Mouse (Mus musculus) megakaryocyte, embryonic 14.5 days (primary cell): ENCODE measurements around the gene Nudt13. TPM values are rescaled to one million over a fixed set of nuclear protein-coding genes. Genes with fewer than 3 reads are reported as not detected.

ENCODE experiments used
- H3K27me3 ChIP-seq: replicated peaks from 2 replicates; pipeline ENCODE3; 2012; ENCODE audit warnings: inconsistent platforms
- H3K36me3 ChIP-seq: replicated peaks from 2 replicates; pipeline ENCODE3; 2012; ENCODE audit warnings: low read length, inconsistent platforms, mixed read lengths
- H3K4me1 ChIP-seq: 2 replicates; pipeline ENCODE4 v1.6.1; 2012; ENCODE audit warnings: inconsistent platforms
- H3K4me3 ChIP-seq: replicated peaks from 2 replicates; pipeline ENCODE3; 2012; ENCODE audit warnings: moderate library complexity, mild to moderate bottlenecking, inconsistent platforms
- H3K9me3 ChIP-seq: 2 replicates; pipeline ENCODE4 v1.6.1; 2012; ENCODE audit warnings: inconsistent platforms
- FLI1 ChIP-seq: IDR thresholded peaks from 2 replicates; pipeline ENCODE4 v1.6.1; 2012; ENCODE audit warnings: low read length, inconsistent platforms, mixed read lengths
- GATA1 ChIP-seq: IDR thresholded peaks from 3 replicates; pipeline ENCODE4 v1.6.1; 2012; ENCODE audit warnings: mixed read lengths, low read length, inconsistent platforms, borderline replicate concordance
- polyA plus RNA-seq: library from polyadenylated mRNA; stranded (reverse); fragments of >175 nt; gene quantifications from 2 replicates; pipeline ENCODE4 v1.2.3, GENCODE M21; 2012; ENCODE audit warnings: low replicate concordance; ENCODE audit not compliant: insufficient read depth

The Nudt13 gene
- 1.4 and 2.6 TPM in 2 replicates for polyA plus RNA-seq

- peaks cover 2% of the 10 kb centered on the region for H3K36me3 ChIP-seq
- H3K4me1 ChIP-seq: peaks cover 41% of the 10 kb centered on the region
- TF ChIP-seq GATA1 (no peak), FLI1 (no peak)
- no peaks in the 10 kb centered on the region for H3K9me3 ChIP-seq
- peaks cover 2% of the 10 kb centered on the region for H3K27me3 ChIP-seq
- H3K4me3 ChIP-seq: peak within 1 kb of the TSS; percentile 91
Observed at GRCm38 (mm10) chr14:20294117-20294892, at the start of gene Nudt13. TSS of gene Nudt13 (plus strand) at chr14:20294697.

- peaks cover 46% of the 10 kb centered on the region for H3K27me3 ChIP-seq
- no peaks in the 10 kb centered on the region for H3K36me3 ChIP-seq
- peaks cover 11% of the 10 kb centered on the region for H3K9me3 ChIP-seq
- TF ChIP-seq FLI1: no peak
- peaks cover 5% of the 10 kb centered on the region; the same call in 1 of the 2 replicates for H3K4me1 ChIP-seq
- H3K4me3 ChIP-seq: no peak overlapping the region
Observed at GRCm38 (mm10) chr14:20245318-20245717, 49.2 kb upstream of the Nudt13 start.

DNA sequence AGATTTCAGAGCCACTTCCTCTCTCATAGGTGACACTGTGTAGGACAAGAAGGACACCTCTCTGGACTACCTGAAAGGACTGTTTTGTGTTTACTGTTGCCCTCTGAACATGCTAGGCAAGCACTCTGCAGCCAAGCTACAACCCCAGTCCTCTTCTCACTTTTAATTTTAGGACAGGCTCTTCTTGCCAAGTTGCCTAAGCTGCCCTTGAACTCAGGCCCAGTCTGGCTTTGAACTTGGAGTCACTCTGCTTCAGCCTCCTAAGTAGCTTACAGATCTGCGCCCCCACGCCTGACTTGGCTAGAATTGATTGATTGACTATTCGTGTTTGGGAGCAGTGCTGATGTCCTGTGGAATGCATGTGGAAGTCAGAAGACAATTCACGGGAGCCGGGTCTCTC lies 48.6 kb upstream of the Nudt13 start:
- Histone ChIP-seq H3K9me3 (peaks cover 6% of the 10 kb centered on the region), H3K36me3 (no peaks in the 10 kb centered on the region), H3K4me3 (no peak overlapping the region), H3K4me1 (peaks cover 5% of the 10 kb centered on the region; the same call in 1 of the 2 replicates), H3K27me3 (peaks cover 51% of the 10 kb centered on the region)
- TF ChIP-seq FLI1 (no peak), GATA1 (no peak)

GRCm38 (mm10) chr14:20246811-20247266 lies 47.7 kb upstream of the Nudt13 start:
- H3K9me3 ChIP-seq: 0 out of 2 replicates have a peak, but pooled peaks cover 3% of the 10 kb centered on the region
- H3K36me3 ChIP-seq: no peaks in the 10 kb centered on the region
- peaks cover 56% of the 10 kb centered on the region for H3K27me3 ChIP-seq
- H3K4me3 ChIP-seq: no peak overlapping the region
- no peak for TF ChIP-seq FLI1
- no peak for TF ChIP-seq GATA1
- peaks cover 5% of the 10 kb centered on the region; the same call in 1 of the 2 replicates for H3K4me1 ChIP-seq

GRCm38 (mm10) chr14:20248001-20248400 lies 46.5 kb upstream of the Nudt13 start:
- Histone ChIP-seq H3K4me3 (no peak overlapping the region), H3K36me3 (no peaks in the 10 kb centered on the region), H3K27me3 (peaks cover 68% of the 10 kb centered on the region), H3K9me3 (0 out of 2 replicates have a peak, but pooled peaks cover 4% of the 10 kb centered on the region), H3K4me1 (peaks cover 5% of the 10 kb centered on the region; the same call in 1 of the 2 replicates)
- TF ChIP-seq GATA1 (no peak), FLI1 (no peak)

DNA sequence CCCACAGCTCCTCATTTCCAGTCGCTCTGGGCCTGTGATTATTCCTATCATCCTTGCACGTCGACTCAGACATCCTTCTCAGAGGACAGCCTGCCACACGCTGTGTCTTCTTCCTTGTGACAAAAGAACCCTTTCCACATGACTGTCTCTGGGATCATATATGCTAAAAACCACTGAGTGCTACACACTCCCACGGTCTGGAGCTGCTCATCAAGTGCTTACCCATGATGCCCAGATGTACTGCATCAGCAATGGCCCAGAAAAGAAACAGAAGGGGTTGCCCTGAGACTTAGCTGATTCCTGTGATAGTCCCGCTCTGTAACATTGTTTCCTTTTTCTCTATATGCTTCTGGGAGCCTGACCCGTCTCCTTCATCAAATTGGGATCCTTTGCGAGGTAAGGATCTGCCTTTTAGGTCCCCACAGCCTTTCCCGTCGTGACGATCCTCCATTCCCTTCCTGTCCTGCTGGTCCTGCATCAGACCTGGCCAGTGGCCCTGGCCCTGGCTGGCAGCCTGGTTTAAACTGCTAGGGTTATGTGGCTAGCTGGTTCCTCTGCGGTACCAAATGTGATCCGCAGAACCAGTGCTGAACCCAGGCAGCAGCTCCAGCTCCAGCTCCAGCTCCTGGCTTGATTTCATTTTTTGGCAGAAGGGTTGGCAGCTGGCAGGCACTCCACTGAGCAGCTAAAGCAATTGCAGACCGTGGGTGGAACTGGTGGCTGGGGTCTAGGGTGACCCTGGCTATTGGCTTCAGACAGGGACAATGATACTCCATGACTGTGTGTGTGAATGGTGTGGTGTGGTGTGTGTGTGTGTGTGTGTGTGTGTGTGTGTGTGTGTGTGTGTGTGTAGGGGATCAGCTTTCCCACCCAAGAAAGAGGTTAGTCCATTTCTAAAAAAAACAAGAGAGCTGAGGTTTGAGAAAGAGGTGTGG lies 44.0 kb upstream of the Nudt13 start:
- TF ChIP-seq FLI1 (no peak), GATA1 (no peak)
- no peak overlapping the region for H3K4me3 ChIP-seq
- peaks cover 9% of the 10 kb centered on the region; the same call in 1 of the 2 replicates for H3K9me3 ChIP-seq
- no peaks in the 10 kb centered on the region for H3K36me3 ChIP-seq
- H3K27me3 ChIP-seq: peaks cover 59% of the 10 kb centered on the region
- peaks cover 5% of the 10 kb centered on the region; the same call in 1 of the 2 replicates for H3K4me1 ChIP-seq

GRCm38 (mm10) chr14:20258185-20259113 lies 36.0 kb upstream of the Nudt13 start:
- TF ChIP-seq GATA1 (no peak), FLI1 (no peak)
- H3K36me3 ChIP-seq: no peaks in the 10 kb centered on the region
- H3K9me3 ChIP-seq: peaks cover 1% of the 10 kb centered on the region; the same call in 1 of the 2 replicates
- peaks cover 56% of the 10 kb centered on the region for H3K27me3 ChIP-seq
- H3K4me1 ChIP-seq: no peaks in the 10 kb centered on the region; the same call in 1 of the 2 replicates
- no peak overlapping the region for H3K4me3 ChIP-seq

DNA sequence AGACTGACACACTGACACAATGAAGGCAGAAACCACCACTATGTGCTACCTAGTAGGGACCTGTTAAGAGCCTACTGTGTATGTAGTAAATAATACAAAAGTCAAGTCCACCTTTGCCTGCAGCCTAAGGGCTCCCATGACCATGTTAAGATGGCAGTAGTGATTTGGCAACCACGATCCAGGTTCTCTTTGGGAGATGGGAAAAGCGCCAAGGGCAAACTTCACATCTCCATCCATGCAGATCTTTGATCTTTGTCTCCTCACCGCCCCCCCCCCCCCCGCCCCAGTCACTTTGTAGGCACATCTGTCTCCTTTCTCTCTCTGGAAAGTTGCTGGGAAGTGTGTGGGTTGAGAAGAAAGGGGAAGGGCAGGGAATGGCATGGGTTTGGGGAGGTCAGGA lies 32.2 kb upstream of the Nudt13 start:
- TF ChIP-seq FLI1: no peak
- no peak for TF ChIP-seq GATA1
- no peak overlapping the region for H3K4me3 ChIP-seq

More for the DNA sequence above, 32.2 kb upstream of the Nudt13 start:
- no peaks in the 10 kb centered on the region; the same call in 1 of the 2 replicates for H3K4me1 ChIP-seq
- no peaks in the 10 kb centered on the region for H3K9me3 ChIP-seq
- peaks cover 76% of the 10 kb centered on the region for H3K27me3 ChIP-seq
- no peaks in the 10 kb centered on the region for H3K36me3 ChIP-seq
